Mouse (Mus musculus): ENCODE measurements at regions not wholly inside any gene's neighbourhood (a gene's known extent, or its start where the extent isn't known, plus 50 kb on each side); places are given as distances from the start of the nearest gene placed in this dataset.
"Not testable (repeated sequence)": the region's sequence is repeated elsewhere in the genome, so short reads cannot be mapped to it uniquely, and the experiment has no call there.

GRCm38 (mm10) chr13:52202372-52202771, 328.7 kb downstream of the Diras2 start:
- DNase-seq, result no peak

GRCm38 (mm10) chr13:52205951-52206350, 325.1 kb downstream of the Diras2 start:
- no peak for DNase-seq

- peak; percentile 28 for DNase-seq
Observed at GRCm38 (mm10) chr13:52216343-52216742, 314.7 kb downstream of the Diras2 start.

- DNase-seq, result no peak
Observed at GRCm38 (mm10) chr13:52217066-52217465, 314.0 kb downstream of the Diras2 start.

GRCm38 (mm10) chr13:52217741-52218140, 313.3 kb downstream of the Diras2 start:
- no peak for DNase-seq

- peak; percentile 38 for DNase-seq
Observed at GRCm38 (mm10) chr13:52222315-52223097, 308.6 kb downstream of the Diras2 start.

- peak; percentile 35 for DNase-seq
Observed at GRCm38 (mm10) chr13:52223098-52223962, 307.7 kb downstream of the Diras2 start.

GRCm38 (mm10) chr13:52233971-52234370, 297.1 kb downstream of the Diras2 start:
- DNase-seq, result peak; percentile 37

- peak; percentile 32 for DNase-seq
Observed at GRCm38 (mm10) chr13:52236105-52236504, 295.0 kb downstream of the Diras2 start.

GRCm38 (mm10) chr13:52239563-52239962, 291.5 kb downstream of the Diras2 start:
- no peak for DNase-seq

- DNase-seq, result no peak
Observed at GRCm38 (mm10) chr13:52241761-52242160, 289.3 kb downstream of the Diras2 start.

- no peak for DNase-seq
Observed at GRCm38 (mm10) chr13:52249492-52249891, 281.6 kb downstream of the Diras2 start.

- DNase-seq, result no peak
Observed at GRCm38 (mm10) chr13:52250371-52250770, 280.7 kb downstream of the Diras2 start.

- no peak for DNase-seq
Observed at GRCm38 (mm10) chr13:52252303-52252702, 278.8 kb downstream of the Diras2 start.

- DNase-seq, result not testable (repeated sequence)
Observed at GRCm38 (mm10) chr13:52252726-52253125, 278.4 kb downstream of the Diras2 start.

- no peak for DNase-seq
Observed at GRCm38 (mm10) chr13:52253138-52253537, 277.9 kb downstream of the Diras2 start.

GRCm38 (mm10) chr13:52254185-52254584, 276.9 kb downstream of the Diras2 start:
- no peak for DNase-seq

GRCm38 (mm10) chr13:52255697-52256096, 275.4 kb downstream of the Diras2 start:
- DNase-seq, result no peak

- DNase-seq, result no peak
Observed at GRCm38 (mm10) chr13:52258373-52258772, 272.7 kb downstream of the Diras2 start.

- no peak for DNase-seq
Observed at GRCm38 (mm10) chr13:52262949-52263550, 268.0 kb downstream of the Diras2 start.

- DNase-seq, result no peak
Observed at GRCm38 (mm10) chr13:52268279-52268678, 262.8 kb downstream of the Diras2 start.

GRCm38 (mm10) chr13:52273502-52274246, 257.4 kb downstream of the Diras2 start:
- DNase-seq, result no peak
